In genomic region chr2:12879492-12879891, GRCm38 (mm10) we compare ENCODE assay signal across 26 mouse cellular contexts. TPM values are rescaled to one million over a fixed set of nuclear protein-coding genes. Genes with fewer than 3 reads are reported as not detected.
DNase-seq lines count a peak whose midpoint lies in the region; ATAC-seq and TF ChIP-seq lines count a peak whose summit lies in the region.
"Had no signal": no experiment of that assay in that cellular context is flagged by ENCODE, and none has a peak within 500 bp of the region (broad histone marks: within the 10 kb centered on the region; RNA-seq: fewer than 3 reads in every experiment).

No protein-coding gene starts in this region.

- H3K27ac ChIP-seq in intestine, embryonic 14.5 days (ENCODE audit: low read depth) = no peak overlapping the region
- no peak overlapping the region for H3K27ac ChIP-seq in intestine, postnatal 0 days (ENCODE audit: low read depth, low read length)
- H3K27ac ChIP-seq in kidney, embryonic 16.5 days (ENCODE audit: low read length) = no peak overlapping the region
- no peak overlapping the region for H3K27ac ChIP-seq in liver, embryonic 15.5 days (replicated peaks)
- H3K27ac ChIP-seq: embryonic facial prominence, embryonic 15.5 days; gastrocnemius, adult 2 months; hindbrain, embryonic 12.5 days; limb, embryonic 10.5 days had no signal

- no peak overlapping the region for H3K4me2 ChIP-seq in intestine, embryonic 14.5 days (ENCODE audit: low read length)
- H3K4me2 ChIP-seq in intestine, postnatal 0 days (replicated peaks; ENCODE audit: low read depth) = no peak overlapping the region
- no peak overlapping the region for H3K4me2 ChIP-seq in kidney, embryonic 16.5 days (replicated peaks; ENCODE audit: low read depth, low read length)
- H3K4me2 ChIP-seq in liver, embryonic 15.5 days = no peak overlapping the region
- H3K4me2 ChIP-seq: embryonic facial prominence, embryonic 15.5 days; heart, embryonic 12.5 days; hindbrain, embryonic 12.5 days had no signal

- H3K9me3 ChIP-seq in intestine, embryonic 14.5 days (ENCODE audit: control insufficient read depth, low read length) = no peaks in the 10 kb centered on the region
- no peaks in the 10 kb centered on the region for H3K9me3 ChIP-seq in intestine, postnatal 0 days (ENCODE audit: control insufficient read depth)
- no peaks in the 10 kb centered on the region for H3K9me3 ChIP-seq in kidney, embryonic 16.5 days (ENCODE audit: low read length)
- H3K9me3 ChIP-seq in liver, embryonic 15.5 days (replicated peaks) = no peaks in the 10 kb centered on the region
- H3K9me3 ChIP-seq: embryonic facial prominence, embryonic 15.5 days; heart, embryonic 12.5 days; hindbrain, embryonic 12.5 days; limb, embryonic 10.5 days had no signal

- H3K36me3 ChIP-seq in intestine, embryonic 14.5 days (ENCODE audit: control insufficient read depth, insufficient read depth, low read length) = no peaks in the 10 kb centered on the region
- H3K36me3 ChIP-seq in intestine, postnatal 0 days (ENCODE audit: control insufficient read depth, insufficient read depth) = no peaks in the 10 kb centered on the region
- no peaks in the 10 kb centered on the region for H3K36me3 ChIP-seq in kidney, embryonic 16.5 days (ENCODE audit: insufficient read depth, low read length)
- H3K36me3 ChIP-seq in liver, embryonic 15.5 days (replicated peaks) = no peaks in the 10 kb centered on the region
- H3K36me3 ChIP-seq: embryonic facial prominence, embryonic 15.5 days; heart, embryonic 12.5 days; hindbrain, embryonic 12.5 days; limb, embryonic 10.5 days had no signal

- TF ChIP-seq CTCF in intestine, postnatal 0 days (IDR thresholded peaks at IDR 0.05; ENCODE audit: low read depth) = no peak

- peaks cover 5% of the 10 kb centered on the region; the same call in 1 of the 2 replicates for H3K4me1 ChIP-seq in intestine, embryonic 14.5 days (replicated peaks; ENCODE audit: control insufficient read depth, insufficient read depth, low read length)
- H3K4me1 ChIP-seq in intestine, postnatal 0 days (replicated peaks; ENCODE audit: control insufficient read depth, insufficient read depth, low read length) = no peaks in the 10 kb centered on the region
- no peaks in the 10 kb centered on the region for H3K4me1 ChIP-seq in kidney, embryonic 16.5 days (ENCODE audit: insufficient read depth, low read length)
- H3K4me1 ChIP-seq in liver, embryonic 15.5 days (replicated peaks) = no peaks in the 10 kb centered on the region
- H3K4me1 ChIP-seq: embryonic facial prominence, embryonic 15.5 days; heart, embryonic 12.5 days; hindbrain, embryonic 12.5 days; limb, embryonic 10.5 days had no signal

- peak; percentile 55; the same call in 1 of the 2 replicates for ATAC-seq in intestine, embryonic 14.5 days (replicated peaks; ENCODE audit: low FRiP score, low TSS enrichment, low read depth)
- no peak for ATAC-seq in intestine, postnatal 0 days
- ATAC-seq in kidney, embryonic 16.5 days (ENCODE audit: low FRiP score, low TSS enrichment) = peak; percentile 84
- ATAC-seq in liver, embryonic 15.5 days (ENCODE audit: insufficient read depth) = peak; percentile 71; the same call in 1 of the 2 replicates
- ATAC-seq: forebrain, postnatal 0 days; midbrain, embryonic 16.5 days had no signal

- intact Hi-C loops in gastrocnemius, postnatal 14 days (cut with DNase I; ENCODE audit: low total_unique reads) = no loop called here

- H3K27me3 ChIP-seq in intestine, embryonic 14.5 days (replicated peaks; ENCODE audit: control insufficient read depth, insufficient read depth, low read length) = no peaks in the 10 kb centered on the region
- no peaks in the 10 kb centered on the region for H3K27me3 ChIP-seq in intestine, postnatal 0 days (replicated peaks; ENCODE audit: control insufficient read depth, insufficient read depth, low read length)
- H3K27me3 ChIP-seq in kidney, embryonic 16.5 days (ENCODE audit: insufficient read depth, low read length) = no peaks in the 10 kb centered on the region
- H3K27me3 ChIP-seq in liver, embryonic 15.5 days = no peaks in the 10 kb centered on the region
- H3K27me3 ChIP-seq: CH12.LX; embryonic facial prominence, embryonic 15.5 days; heart, embryonic 12.5 days; hindbrain, embryonic 12.5 days had no signal

- WGBS in intestine, embryonic 14.5 days = 62% methylated on average over 2 of the region's 2 CpGs
- 26% methylated on average over 2 of the region's 2 CpGs for WGBS in intestine, postnatal 0 days
- WGBS in kidney, embryonic 16.5 days = 59% methylated on average over 2 of the region's 2 CpGs
- 40% methylated on average over 2 of the region's 2 CpGs for WGBS in liver, embryonic 15.5 days (ENCODE audit: insufficient replicate concordance)

- no peak overlapping the region for H3K9ac ChIP-seq in intestine, embryonic 14.5 days (ENCODE audit: low read length)
- H3K9ac ChIP-seq in intestine, postnatal 0 days (ENCODE audit: low read depth, low read length) = no peak overlapping the region
- no peak overlapping the region for H3K9ac ChIP-seq in kidney, embryonic 16.5 days (replicated peaks; ENCODE audit: low read length)
- no peak overlapping the region for H3K9ac ChIP-seq in liver, embryonic 15.5 days
- H3K9ac ChIP-seq: embryonic facial prominence, embryonic 15.5 days; forebrain, postnatal 0 days; heart, embryonic 12.5 days; hindbrain, embryonic 12.5 days had no signal

- DNase-seq in intestine, embryonic 14.5 days (ENCODE audit: low spot score) = no peak
- peak; percentile 33 for DNase-seq in 3T3-L1 (ENCODE audit: low read depth, low spot score)
- no peak for DNase-seq in cerebellum, adult 8-10 months
- no peak for DNase-seq in spleen, adult 18-20 months
- no peak for DNase-seq in gastrocnemius, postnatal 14 days
- DNase-seq: adrenal gland, postnatal 36 days; cerebellum, adult 11-12 months; cerebellum, postnatal 25 days; forebrain, postnatal 0 days; gastrocnemius, adult 2 months; heart, postnatal 14 days; layer of hippocampus, adult 9-11 months; lung, adult 2 months; lung, postnatal 36 days; right cerebral cortex, postnatal 25 days; thymus, adult 2 months had no signal

- no peak overlapping the region for H3K4me3 ChIP-seq in intestine, embryonic 14.5 days (ENCODE audit: low read depth, low read length)
- no peak overlapping the region for H3K4me3 ChIP-seq in intestine, postnatal 0 days (ENCODE audit: low read depth, low read length)
- H3K4me3 ChIP-seq in kidney, embryonic 16.5 days (ENCODE audit: low read length) = no peak overlapping the region
- H3K4me3 ChIP-seq in liver, embryonic 15.5 days (replicated peaks) = no peak overlapping the region
- H3K4me3 ChIP-seq: embryonic facial prominence, embryonic 15.5 days; gastrocnemius, adult 2 months; heart, embryonic 12.5 days; hindbrain, embryonic 12.5 days; limb, embryonic 10.5 days had no signal

RNA-seq across cellular contexts. Expression of gene Pter, which starts 44.3 kb away (rescaled TPM):
- polyA plus RNA-seq in intestine, embryonic 14.5 days (2014; fragmentation: Nextera tagmentation; extraction: Ambion mirVana) = 36.4 and 37.7 TPM in 2 replicates
- 7.2 and 8.0 TPM in 2 replicates for polyA plus RNA-seq in intestine, postnatal 0 days (2015; fragmentation: Nextera tagmentation; extraction: Ambion mirVana)
- 73.7 and 75.5 TPM in 2 replicates for polyA plus RNA-seq in kidney, embryonic 16.5 days (2015; fragmentation: Nextera tagmentation; extraction: Ambion mirVana)
- 39.1 and 43.1 TPM in 2 replicates for polyA plus RNA-seq in liver, embryonic 15.5 days (2015; fragmentation: Nextera tagmentation; extraction: Ambion mirVana)
- 1 to 10 TPM; 5.7 to 7.2 TPM for total RNA-seq in gastrocnemius, postnatal 14 days (2021)
- total RNA-seq: neutrophil, adult 5-6 weeks had no signal
